Mouse (Mus musculus): ENCODE results near the gene Sdcbp2. TPM values are rescaled to one million over a fixed set of nuclear protein-coding genes. Genes with fewer than 3 reads are reported as not detected.
"Not testable (repeated sequence)": the region's sequence is repeated elsewhere in the genome, so short reads cannot be mapped to it uniquely, and the experiment has no call there.

Gene Sdcbp2
- polyA plus RNA-seq, 1 experiment from 2014 or later: 1.1 TPM

- peak; percentile 94 for DNase-seq (ENCODE audit: low spot score)
- peak overlapping the region; percentile 82 for H3K27ac ChIP-seq
Observed at GRCm38 (mm10) chr2:151575699-151576389, 3.4 kb downstream of the Sdcbp2 start.

GRCm38 (mm10) chr2:151579183-151579582 lies 6.8 kb downstream of the Sdcbp2 start:
- peaks cover 14% of the 10 kb centered on the region for H3K4me1 ChIP-seq
- H3K9me3 ChIP-seq: no peaks in the 10 kb centered on the region
- H3K4me3 ChIP-seq: no peak overlapping the region
- no peak for DNase-seq (ENCODE audit: low spot score)
- no peaks in the 10 kb centered on the region for H3K36me3 ChIP-seq
- peaks cover 13% of the 10 kb centered on the region; the same call in 1 of the 2 replicates for H3K27me3 ChIP-seq (ENCODE audit: insufficient read depth, poor library complexity, severe bottlenecking)
- no peak overlapping the region for H3K27ac ChIP-seq
- 64% methylated on average over 4 of the region's 4 CpGs for WGBS

More at GRCm38 (mm10) chr2:151575699-151576389, 3.4 kb downstream of the Sdcbp2 start:
- Histone ChIP-seq H3K9me3 (no peaks in the 10 kb centered on the region), H3K4me3 (peak overlapping the region; percentile 53), H3K36me3 (no peaks in the 10 kb centered on the region), H3K4me1 (peaks cover 14% of the 10 kb centered on the region), H3K27me3 (ENCODE audit: insufficient read depth, poor library complexity, severe bottlenecking) (0 out of 2 replicates have a peak, but pooled peaks cover 12% of the 10 kb centered on the region)
- WGBS: 2% methylated on average over 38 of the region's 38 CpGs

- WGBS: 32% methylated on average over 1 of the region's 1 CpGs
- no peak for DNase-seq (ENCODE audit: low spot score)
- no peaks in the 10 kb centered on the region for H3K9me3 ChIP-seq
Observed at GRCm38 (mm10) chr2:151580945-151581344, 8.5 kb downstream of the Sdcbp2 start.

GRCm38 (mm10) chr2:151585934-151586333 lies 13.5 kb downstream of the Sdcbp2 start:
- H3K27me3 ChIP-seq (ENCODE audit: insufficient read depth, poor library complexity, severe bottlenecking): peaks cover 22% of the 10 kb centered on the region
- no peaks in the 10 kb centered on the region for H3K36me3 ChIP-seq
- no peak overlapping the region for H3K27ac ChIP-seq
- no peaks in the 10 kb centered on the region for H3K9me3 ChIP-seq
- whole genome bisulfite sequencing: 55% methylated on average over 3 of the region's 3 CpGs
- no peak overlapping the region for H3K4me3 ChIP-seq
- no peak for DNase-seq (ENCODE audit: low spot score)
- H3K4me1 ChIP-seq: no peaks in the 10 kb centered on the region

More at GRCm38 (mm10) chr2:151580945-151581344, 8.5 kb downstream of the Sdcbp2 start:
- peaks cover 8% of the 10 kb centered on the region; the same call in 1 of the 2 replicates for H3K4me1 ChIP-seq
- no peaks in the 10 kb centered on the region for H3K36me3 ChIP-seq
- peaks cover 13% of the 10 kb centered on the region; the same call in 1 of the 2 replicates for H3K27me3 ChIP-seq (ENCODE audit: insufficient read depth, poor library complexity, severe bottlenecking)
- H3K27ac ChIP-seq: no peak overlapping the region
- no peak overlapping the region for H3K4me3 ChIP-seq

- DNase-seq (ENCODE audit: low spot score): no peak
- Histone ChIP-seq H3K36me3 (no peaks in the 10 kb centered on the region), H3K27ac (no peak overlapping the region), H3K4me3 (no peak overlapping the region), H3K27me3 (ENCODE audit: insufficient read depth, poor library complexity, severe bottlenecking) (peaks cover 29% of the 10 kb centered on the region), H3K9me3 (no peaks in the 10 kb centered on the region), H3K4me1 (no peaks in the 10 kb centered on the region)
- 81% methylated on average over 1 of the region's 1 CpGs for WGBS
Observed at GRCm38 (mm10) chr2:151586807-151587206, 14.4 kb downstream of the Sdcbp2 start.

GRCm38 (mm10) chr2:151587306-151587705 lies 14.9 kb downstream of the Sdcbp2 start:
- no peaks in the 10 kb centered on the region for H3K36me3 ChIP-seq
- no peak overlapping the region for H3K27ac ChIP-seq
- peaks cover 33% of the 10 kb centered on the region for H3K27me3 ChIP-seq (ENCODE audit: insufficient read depth, poor library complexity, severe bottlenecking)
- no peaks in the 10 kb centered on the region for H3K9me3 ChIP-seq
- H3K4me1 ChIP-seq: no peaks in the 10 kb centered on the region
- WGBS: 68% methylated on average over 9 of the region's 9 CpGs
- no peak overlapping the region for H3K4me3 ChIP-seq
- DNase-seq (ENCODE audit: low spot score): no peak

GRCm38 (mm10) chr2:151598068-151598467 lies 25.6 kb downstream of the Sdcbp2 start:
- Histone ChIP-seq H3K4me3 (no peak overlapping the region), H3K9me3 (no peaks in the 10 kb centered on the region), H3K36me3 (no peaks in the 10 kb centered on the region), H3K4me1 (peaks cover 21% of the 10 kb centered on the region), H3K27ac (no peak overlapping the region), H3K27me3 (ENCODE audit: insufficient read depth, poor library complexity, severe bottlenecking) (peaks cover 60% of the 10 kb centered on the region)
- DNase-seq (ENCODE audit: low spot score): no peak
- WGBS: 67% methylated on average over 2 of the region's 2 CpGs

GRCm38 (mm10) chr2:151602106-151602505 lies 29.7 kb downstream of the Sdcbp2 start:
- Histone ChIP-seq H3K9me3 (no peaks in the 10 kb centered on the region), H3K4me1 (peaks cover 20% of the 10 kb centered on the region), H3K4me3 (no peak overlapping the region), H3K36me3 (no peaks in the 10 kb centered on the region), H3K27ac (no peak overlapping the region), H3K27me3 (ENCODE audit: insufficient read depth, poor library complexity, severe bottlenecking) (peaks cover 48% of the 10 kb centered on the region)
- no peak for DNase-seq (ENCODE audit: low spot score)
- WGBS: 56% methylated on average over 4 of the region's 4 CpGs

- peaks cover 57% of the 10 kb centered on the region for H3K27me3 ChIP-seq (ENCODE audit: insufficient read depth, poor library complexity, severe bottlenecking)
- no peaks in the 10 kb centered on the region for H3K36me3 ChIP-seq
- DNase-seq (ENCODE audit: low spot score): no peak
- H3K4me3 ChIP-seq: no peak overlapping the region
- H3K9me3 ChIP-seq: no peaks in the 10 kb centered on the region
- no peak overlapping the region for H3K27ac ChIP-seq
- 56% methylated on average over 4 of the region's 4 CpGs for WGBS
- H3K4me1 ChIP-seq: peaks cover 23% of the 10 kb centered on the region
Observed at GRCm38 (mm10) chr2:151603630-151604029, 31.2 kb downstream of the Sdcbp2 start.

GRCm38 (mm10) chr2:151605437-151605987 lies 33.1 kb downstream of the Sdcbp2 start:
- WGBS: 48% methylated on average over 11 of the region's 11 CpGs
- no peak overlapping the region for H3K4me3 ChIP-seq
- no peak for DNase-seq (ENCODE audit: low spot score)
- H3K9me3 ChIP-seq: no peaks in the 10 kb centered on the region
- peaks cover 18% of the 10 kb centered on the region for H3K4me1 ChIP-seq
- no peaks in the 10 kb centered on the region for H3K36me3 ChIP-seq
- H3K27me3 ChIP-seq (ENCODE audit: insufficient read depth, poor library complexity, severe bottlenecking): peaks cover 44% of the 10 kb centered on the region
- H3K27ac ChIP-seq: peak overlapping the region; percentile 12; the same call in 1 of the 2 replicates

- Histone ChIP-seq H3K9me3 (no peaks in the 10 kb centered on the region), H3K4me3 (no peak overlapping the region), H3K4me1 (peaks cover 12% of the 10 kb centered on the region), H3K27ac (no peak overlapping the region), H3K36me3 (no peaks in the 10 kb centered on the region), H3K27me3 (ENCODE audit: insufficient read depth, poor library complexity, severe bottlenecking) (peaks cover 20% of the 10 kb centered on the region)
- 47% methylated on average over 1 of the region's 1 CpGs for WGBS
- DNase-seq (ENCODE audit: low spot score): no peak
Observed at GRCm38 (mm10) chr2:151608435-151608834, 36.0 kb downstream of the Sdcbp2 start.

GRCm38 (mm10) chr2:151609974-151610373 lies 37.6 kb downstream of the Sdcbp2 start:
- Histone ChIP-seq H3K36me3 (no peaks in the 10 kb centered on the region), H3K4me1 (peaks cover 12% of the 10 kb centered on the region), H3K27ac (no peak overlapping the region), H3K9me3 (no peaks in the 10 kb centered on the region), H3K4me3 (no peak overlapping the region), H3K27me3 (ENCODE audit: insufficient read depth, poor library complexity, severe bottlenecking) (peaks cover 16% of the 10 kb centered on the region)
- DNase-seq (ENCODE audit: low spot score): no peak
- 53% methylated on average over 3 of the region's 3 CpGs for WGBS

- H3K9me3 ChIP-seq; H3K4me3 ChIP-seq; H3K4me1 ChIP-seq; H3K36me3 ChIP-seq; DNase-seq (ENCODE audit: low spot score); H3K27ac ChIP-seq: not testable (repeated sequence)
- 75% methylated on average over 8 of the region's 8 CpGs for WGBS
- peaks cover 10% of the 10 kb centered on the region for H3K27me3 ChIP-seq (ENCODE audit: insufficient read depth, poor library complexity, severe bottlenecking)
Observed at GRCm38 (mm10) chr2:151615779-151616178, 43.4 kb downstream of the Sdcbp2 start.
